Mouse (Mus musculus) mesoderm, embryonic 11.5 days (tissue): ENCODE data around the gene Col6a1.
"Not testable (repeated sequence)": the region's sequence is repeated elsewhere in the genome, so short reads cannot be mapped to it uniquely, and the experiment has no call there.

ENCODE experiments used
- DNase-seq: peaks from one replicate; pipeline ENCODE4 v3.0.0-alpha.2; 2012; ENCODE audit warnings: low read depth, low spot score

The Col6a1 gene

DNA sequence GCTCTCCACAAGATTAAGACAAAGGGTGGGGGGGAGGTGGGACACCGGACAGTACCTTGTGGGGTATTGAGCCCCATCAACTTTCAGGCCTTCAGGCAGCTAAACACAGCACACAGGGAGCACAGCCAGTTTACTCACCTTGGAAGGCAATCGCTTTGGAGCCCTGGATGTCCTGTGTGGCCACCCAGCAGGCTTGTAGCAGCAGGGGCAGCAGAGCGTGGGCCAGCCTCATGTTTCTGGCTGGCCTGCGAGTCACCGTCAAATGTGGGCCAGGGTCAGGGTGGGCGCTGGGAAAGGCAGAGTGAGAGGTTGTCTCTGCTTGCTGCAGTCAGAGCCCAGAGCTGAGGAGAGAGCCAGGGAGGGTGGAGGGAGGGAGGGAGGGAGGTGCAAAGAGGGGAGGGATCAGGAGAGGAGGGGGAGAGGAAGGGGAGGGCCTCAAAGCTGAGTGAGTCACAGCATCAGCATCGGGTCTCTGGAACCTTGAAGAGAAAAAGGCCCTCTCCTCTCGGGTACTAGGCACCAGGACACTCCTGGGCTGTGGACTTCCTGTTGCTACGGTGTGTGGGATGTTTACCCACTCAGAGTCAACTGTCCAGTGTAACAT lies at the start of gene Col6a1:
Gene Col6a1 (minus strand): TSS at position 487 of the 604 bp plus-strand sequence.
- peak; percentile 46 for DNase-seq

DNA sequence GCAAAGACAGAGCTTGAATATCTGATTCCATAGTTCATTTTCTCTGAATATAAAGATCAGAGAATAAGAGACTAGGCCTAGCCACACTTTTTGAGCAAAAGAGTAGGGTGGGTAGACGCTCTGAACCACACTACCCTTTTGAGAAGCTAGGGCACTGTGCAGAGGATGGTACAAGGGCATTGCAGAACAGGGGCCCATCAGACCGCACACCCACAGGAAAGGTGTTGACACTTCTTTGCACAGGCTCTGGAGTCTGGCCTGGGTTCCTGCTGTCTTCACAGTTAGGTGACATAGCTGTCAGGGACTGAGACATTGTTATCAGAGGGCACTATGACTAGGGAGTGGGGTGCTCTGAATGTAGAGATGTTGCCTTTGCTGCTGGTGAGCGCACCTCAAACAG lies 45.7 kb upstream of the Col6a1 start:
- DNase-seq: no peak

DNA sequence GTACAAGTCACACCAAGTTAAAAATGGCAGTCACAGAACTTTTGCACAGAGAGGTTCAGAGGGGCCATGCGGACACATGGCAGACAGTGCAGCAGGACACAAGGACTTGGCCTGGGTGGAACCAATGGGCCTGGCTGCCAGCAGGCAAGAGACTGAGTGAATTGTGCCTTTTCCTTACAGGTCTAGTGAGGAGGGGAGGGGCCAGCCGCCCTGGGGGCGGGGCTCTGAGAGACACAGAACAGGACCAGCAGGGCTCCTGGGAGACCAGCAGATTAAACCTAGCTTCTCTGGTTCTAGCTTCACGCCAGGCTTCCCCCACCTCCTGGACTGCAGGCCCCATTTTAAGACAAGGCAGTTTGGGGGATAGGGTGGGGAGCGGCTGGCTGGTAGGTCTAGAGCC lies 45.1 kb upstream of the Col6a1 start:
- no peak for DNase-seq

DNA sequence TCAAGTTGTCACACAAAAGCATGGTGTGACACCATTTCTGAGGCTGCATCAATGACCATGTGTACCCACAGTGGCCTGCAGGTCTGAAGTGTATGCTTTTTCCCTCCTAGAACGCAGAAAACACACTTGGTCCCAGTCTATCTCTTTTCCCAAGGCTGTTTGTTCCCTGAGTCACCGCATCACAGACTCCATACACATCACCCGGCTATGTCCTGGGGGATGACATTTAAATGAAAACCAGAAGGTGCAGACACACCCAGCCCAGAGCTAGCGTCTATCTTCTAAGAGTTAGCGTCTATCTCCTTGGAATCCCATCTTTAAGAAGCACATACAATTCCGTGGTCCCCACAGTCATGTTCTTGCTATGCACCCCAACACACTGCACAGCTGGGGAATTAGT lies 43.6 kb upstream of the Col6a1 start:
- no peak for DNase-seq

DNA sequence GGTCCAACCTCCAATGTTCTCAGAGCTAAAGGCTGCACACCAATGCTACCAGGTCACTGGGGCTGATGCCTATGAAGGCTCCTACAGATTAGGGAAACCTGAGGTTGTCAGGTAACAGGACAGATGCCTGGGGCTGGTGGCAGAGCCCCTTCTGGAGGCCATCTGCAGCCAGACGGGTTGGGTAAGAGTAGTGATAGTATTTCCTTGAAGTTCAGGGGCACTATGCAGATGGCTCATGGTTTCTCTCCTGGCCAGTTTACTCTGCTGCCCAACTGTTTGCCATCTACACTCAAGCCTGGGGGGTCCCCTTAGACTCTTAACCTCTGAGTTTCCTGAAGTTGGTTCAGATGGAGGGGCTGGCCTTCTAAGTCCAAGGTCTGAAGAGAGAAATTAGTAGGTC lies 40.2 kb upstream of the Col6a1 start:
- DNase-seq: no peak

DNA sequence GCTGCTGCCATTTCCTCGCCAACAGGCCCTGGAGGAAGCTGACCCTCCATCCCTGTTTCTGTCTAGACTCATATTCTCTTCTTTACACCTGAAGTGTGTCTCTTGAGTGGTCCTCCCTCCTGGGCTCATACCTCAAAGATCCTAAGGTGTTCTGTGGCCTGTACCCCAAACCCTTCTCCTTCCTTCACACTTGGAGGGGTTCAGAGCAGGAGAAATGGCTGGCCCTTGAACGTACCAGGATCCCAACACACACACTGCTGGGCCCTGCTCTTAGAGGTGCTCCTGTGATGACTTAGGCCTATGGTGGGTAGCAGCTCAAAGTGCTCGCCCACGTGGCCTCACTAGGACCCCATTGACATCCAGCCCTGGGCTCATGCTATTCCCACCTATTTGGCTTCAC lies 39.0 kb upstream of the Col6a1 start:
- DNase-seq: no peak

DNA sequence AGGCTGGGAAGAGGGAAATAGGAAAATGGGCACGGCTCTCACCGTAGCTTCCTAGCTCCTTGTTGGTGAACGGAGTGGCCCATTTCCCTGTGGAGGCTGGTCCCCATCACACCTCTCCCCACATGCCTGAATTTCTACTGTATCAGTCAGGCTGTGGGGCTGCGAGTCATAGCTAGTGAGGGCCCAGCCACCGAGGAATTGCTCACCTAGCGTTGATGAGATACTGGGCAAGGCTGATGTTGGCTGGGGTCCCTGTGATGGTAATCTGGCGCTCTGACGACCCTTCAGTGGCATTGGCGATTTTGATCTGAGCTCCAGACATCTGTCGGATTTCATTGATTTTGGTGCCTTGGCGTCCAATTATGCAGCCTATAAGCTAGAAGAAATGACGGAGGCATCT lies 37.0 kb upstream of the Col6a1 start:
- no peak for DNase-seq

DNA sequence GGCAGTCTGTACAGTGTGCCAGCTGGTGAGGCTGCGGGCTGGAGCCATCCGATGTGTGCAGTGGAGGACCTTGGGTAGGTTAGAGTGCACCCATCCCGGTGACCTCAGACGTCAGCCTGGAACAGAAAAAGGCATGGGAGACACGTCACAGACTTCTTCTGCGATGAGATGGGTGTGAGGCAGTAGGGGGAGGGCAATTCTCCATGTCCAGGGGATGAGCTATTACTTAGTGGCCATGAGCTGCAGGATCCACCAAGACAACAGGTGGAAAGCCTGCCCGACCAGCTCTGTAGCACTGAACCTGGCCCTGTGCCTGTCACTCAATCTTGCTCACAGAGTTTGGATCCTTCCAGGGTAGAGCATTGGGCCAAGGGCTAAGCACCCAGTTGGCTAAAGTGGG lies 36.4 kb upstream of the Col6a1 start:
- no peak for DNase-seq

DNA sequence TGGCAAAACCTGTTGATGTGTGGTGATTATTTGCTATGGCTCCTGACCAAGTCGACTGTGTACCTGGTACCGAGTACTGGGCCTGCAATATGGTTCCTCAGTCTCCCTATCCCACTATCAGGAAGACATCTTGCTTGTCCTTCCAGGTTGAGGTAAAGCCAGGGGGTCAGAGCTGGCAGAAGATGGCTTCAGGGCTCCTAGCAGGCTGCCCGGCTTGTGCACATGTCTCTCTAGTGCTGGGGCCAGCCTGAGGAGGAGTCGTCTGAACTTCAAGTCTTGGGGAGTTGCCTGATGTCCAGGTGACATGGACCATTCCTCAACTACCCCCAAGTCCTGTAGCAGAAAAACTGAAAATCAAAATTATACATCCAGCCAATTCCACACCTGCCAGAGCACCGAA lies 33.9 kb upstream of the Col6a1 start:
- no peak for DNase-seq

DNA sequence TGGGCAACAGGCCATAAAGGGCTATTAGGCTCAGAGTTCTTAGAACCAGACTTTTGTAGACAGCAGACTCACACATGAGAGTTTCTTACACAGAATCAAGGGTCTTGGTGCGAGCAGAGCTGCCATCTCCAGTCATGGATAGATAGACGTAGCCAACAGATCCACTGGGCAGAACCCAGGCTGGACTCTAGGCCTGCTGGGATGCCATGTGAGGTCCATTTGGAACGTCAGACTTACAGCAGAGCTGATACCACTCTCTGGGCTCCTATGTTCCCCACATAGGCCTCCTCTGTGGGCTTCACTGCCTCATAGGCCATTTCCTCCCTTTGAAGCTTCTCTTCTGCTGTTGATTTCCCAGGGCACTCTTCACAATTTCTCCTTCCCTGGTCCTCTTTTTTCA lies 27.7 kb upstream of the Col6a1 start:
- no peak for DNase-seq

DNA sequence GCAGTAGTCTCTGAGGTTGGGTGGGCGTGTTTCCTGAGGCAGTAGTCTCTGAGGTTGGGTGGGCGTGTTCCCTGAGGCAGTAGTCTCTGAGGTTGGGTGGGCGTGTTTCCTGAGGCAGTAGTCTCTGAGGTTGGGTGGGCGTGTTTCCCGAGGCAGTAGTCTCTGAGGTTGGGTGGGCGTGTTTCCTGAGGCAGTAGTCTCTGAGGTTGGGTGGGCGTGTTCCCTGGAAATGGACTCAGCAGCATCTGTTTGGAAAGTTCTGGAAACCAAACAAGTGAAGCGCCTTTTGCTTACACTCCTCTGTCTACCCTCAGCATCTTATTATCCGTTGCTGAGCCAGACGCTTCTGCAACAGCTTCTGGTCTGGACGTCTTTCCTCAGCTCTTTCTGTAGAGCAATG lies 18.3 kb upstream of the Col6a1 start:
- DNase-seq: not testable (repeated sequence)

DNA sequence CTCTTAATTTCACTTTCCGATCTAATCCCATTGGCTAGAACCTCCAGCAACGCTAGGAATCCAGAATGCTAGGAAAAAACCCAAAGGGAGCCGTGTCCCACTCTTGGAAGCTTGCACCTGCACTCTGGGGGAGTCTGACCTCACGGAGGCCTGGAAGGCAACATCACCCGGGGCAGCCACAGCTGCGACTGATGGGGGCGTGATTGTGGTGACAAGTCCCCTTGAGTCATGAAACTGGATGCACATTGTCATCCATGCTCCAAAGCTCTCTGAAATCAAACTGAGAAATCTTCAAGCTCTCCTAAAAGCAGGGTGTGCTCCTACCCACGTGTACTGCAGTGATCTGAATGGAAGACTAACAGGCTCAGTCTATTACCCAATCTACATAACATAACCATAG lies 10.8 kb upstream of the Col6a1 start:
- DNase-seq: no peak

DNA sequence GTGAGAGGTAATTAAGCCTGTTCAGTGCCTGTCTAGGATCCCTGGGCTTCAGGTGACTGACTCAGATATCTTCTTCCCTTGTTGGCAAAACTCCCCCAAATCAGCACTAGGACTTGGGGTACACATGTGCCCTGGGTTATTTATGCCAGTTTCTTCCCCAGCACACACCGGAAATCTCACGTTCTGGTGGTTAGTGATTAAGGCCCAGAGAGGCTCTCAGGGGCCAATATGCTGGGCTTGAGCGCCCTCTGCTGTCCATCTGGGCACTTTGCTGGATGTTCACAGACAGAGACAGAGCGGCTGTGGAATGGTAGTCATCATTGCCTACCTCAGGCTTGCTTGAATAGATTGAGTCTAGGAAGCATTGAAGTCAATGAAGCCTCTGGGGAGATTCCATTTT lies 9.0 kb upstream of the Col6a1 start:
- DNase-seq: peak; percentile 81

DNA sequence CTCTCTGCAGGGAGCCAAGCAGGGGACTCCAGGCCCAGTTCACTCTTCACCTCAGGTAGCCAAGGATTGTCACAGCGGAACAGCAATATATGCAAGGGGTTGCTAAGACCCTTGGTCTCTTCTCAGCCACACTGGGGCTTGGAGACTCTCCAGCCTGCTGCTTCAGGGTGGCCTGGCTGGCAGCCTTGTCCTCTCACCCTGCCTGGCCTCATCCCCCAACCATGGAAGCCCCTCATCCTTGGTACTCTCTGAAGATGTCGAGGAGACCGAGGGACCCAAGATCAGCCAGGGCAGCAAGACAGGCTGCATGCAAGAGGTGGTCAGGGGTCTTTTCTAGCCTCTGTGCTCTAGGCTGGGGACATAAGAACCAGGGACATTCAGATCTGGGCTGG lies 7.7 kb upstream of the Col6a1 start:
- DNase-seq: no peak

DNA sequence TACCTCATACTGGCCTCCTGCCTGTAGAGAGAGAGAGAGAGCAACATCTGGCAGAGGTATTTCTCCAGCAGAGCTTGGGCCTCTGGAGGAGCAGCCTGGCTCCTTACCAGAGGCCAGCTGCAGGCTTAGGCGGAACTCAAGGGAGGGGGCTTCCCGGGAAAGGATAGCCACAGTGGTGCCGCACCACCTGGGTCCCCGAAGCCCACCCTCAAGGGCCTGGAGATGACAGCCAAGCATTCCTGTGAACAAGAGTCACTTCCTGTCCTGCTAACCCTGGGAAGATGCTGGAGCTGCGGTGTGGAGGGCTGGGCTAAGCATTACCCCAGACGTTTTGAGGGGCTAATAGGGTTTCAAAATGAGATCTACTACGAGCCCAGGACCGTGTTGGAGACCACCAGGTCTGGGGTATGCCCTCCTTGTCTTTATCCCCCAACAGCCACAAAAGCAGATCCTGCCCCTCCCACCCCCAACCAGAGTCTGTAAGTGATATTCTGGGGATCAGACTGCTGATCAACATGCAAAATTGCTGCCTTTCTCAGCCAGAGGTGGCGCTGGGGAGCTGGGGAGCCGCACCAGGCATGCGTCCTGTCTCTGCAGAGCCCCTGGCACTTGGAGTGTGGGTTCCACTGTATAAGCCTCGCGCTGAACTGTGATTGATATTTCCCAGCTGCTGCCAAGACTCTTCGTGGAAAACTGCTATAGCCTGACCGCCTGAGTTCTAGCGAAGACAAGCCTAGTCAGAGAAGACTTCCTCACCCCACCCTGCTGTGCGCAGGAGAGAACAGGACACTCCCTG lies 7.1 kb upstream of the Col6a1 start:
- peak; percentile 85 for DNase-seq

DNA sequence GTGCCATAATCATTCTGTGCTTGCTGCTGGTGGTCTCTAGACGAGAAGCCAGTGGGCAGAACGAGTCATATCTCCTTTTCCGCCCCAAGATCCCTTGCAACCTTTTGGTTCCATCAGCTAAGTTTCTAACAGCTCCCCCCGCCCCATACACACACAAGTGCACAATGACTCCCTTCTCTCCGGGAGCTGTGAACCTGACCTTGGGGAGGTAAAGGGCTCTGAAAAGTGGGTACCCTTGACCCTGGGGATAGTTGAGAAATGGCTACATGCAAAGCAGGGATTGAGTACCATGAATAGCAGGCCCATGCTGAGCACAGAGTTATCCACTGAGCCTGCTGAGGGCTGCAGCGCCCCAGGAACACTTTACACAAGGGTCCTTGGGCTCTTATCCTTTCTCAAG lies 6.4 kb upstream of the Col6a1 start:
- DNase-seq: no peak

DNA sequence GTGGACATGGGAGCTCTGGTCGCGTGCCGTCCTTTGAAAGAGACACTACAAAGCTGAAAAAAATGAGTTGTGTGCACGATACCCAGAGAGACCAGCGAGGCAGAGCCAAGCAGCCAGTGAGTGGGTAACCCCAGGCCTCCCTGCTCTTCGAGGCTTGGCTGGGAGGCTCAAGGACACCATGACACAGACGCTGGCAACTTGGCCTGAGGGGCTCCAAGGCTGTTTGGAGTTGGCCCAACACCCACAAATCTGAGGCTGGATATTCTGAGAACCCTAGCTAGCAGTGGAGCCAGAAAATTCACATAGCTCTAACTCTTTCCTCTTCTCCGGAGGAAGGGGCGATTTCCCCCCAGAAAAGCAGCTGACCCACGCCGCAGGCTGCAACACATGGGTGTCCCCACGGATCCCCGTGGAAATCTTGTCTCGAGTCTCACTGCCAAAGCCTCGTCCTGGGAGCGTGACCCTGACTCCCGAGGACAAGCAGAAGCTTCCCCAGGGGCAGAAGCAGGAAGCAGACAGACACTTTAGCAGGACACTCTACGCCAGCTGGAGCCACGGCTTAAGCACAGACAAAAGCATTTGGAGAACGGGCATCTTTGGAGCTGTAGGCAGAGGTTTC lies 5.8 kb upstream of the Col6a1 start:
- DNase-seq: no peak

DNA sequence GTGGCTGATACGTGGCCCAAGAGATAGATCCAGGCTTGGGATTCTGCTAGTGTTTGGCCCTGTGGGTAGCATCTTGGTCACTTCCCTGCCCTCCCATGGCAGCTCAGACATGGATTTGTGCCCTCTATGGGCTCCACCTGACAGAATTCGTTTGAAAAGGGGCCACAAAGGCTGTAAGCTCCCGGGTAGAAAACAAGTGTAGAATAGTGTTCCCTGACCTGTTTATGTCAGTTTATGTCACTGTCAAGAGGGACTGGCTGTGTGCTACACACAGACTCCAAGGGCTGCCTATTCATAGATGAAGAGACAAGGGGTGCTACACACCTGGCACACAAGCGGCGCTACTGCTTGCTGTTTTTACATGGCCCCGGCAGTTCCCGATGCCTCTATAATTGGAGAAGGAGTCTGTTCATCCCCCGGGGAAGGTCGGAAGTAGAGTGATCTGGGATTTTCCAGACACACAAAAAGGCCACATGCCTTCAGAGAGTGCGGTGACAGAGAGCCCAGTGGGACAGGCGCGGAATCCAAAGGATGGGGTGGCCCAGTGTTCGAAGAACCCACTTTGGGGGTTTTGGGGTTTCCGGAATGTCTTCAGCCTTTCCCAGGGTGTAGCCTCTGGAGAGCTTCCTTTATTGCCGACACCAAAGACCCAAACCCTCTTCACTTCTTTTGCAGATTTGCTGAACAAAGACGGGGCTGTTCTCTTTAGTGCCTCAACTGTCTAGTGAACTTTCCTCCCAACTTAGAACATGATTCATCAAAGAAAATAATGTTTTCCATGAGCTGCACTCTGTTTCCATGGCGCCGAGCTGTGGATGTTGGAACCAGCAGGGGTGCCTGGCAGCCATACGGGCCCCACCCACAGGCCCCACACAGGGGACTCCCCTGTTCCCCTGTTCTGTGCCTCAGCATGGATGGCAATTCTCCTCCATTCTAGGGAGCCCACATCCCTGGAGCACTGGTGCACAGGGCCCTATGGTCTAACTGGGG lies 4.0 kb upstream of the Col6a1 start:
- DNase-seq: no peak

DNA sequence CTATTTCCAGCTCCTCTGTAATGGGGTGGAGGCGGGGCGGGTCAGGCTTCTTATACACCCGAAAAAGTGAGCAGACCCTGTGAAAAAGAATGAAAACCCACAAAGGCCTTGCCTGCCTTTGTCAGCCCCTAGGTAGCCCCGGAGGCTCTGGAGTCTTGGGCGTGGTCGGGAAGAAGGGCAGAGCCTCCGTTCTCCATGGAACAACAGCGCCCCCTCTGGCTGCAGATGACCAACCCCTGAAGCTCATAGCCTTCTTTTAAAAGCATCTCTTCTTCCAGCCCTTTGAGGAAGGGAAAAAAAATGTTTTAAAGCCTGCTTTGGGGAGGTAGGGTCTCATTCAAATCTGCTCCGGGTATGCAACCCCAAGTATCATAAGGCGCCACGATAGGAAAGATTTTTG lies 2.4 kb upstream of the Col6a1 start:
- DNase-seq: peak; percentile 86

DNA sequence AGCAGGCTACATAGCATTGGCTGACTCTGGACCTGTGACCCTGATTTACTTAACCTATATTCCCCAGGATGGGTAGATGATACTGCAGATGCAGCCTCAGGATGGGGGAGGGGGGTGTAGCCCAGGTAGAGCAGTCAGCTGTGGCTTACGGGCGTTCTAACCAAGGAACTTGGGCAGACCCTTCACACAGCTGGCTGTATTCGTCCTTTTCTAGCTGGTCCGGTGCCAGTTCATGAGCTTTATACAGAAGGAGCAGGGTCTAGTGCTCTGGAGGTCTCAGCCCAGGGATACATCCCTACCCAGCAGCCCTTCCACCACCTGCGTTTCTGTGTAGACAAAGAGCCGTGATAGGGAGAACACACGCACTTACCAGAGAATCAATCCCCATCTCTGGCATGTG lies 1.3 kb upstream of the Col6a1 start:
- no peak for DNase-seq

DNA sequence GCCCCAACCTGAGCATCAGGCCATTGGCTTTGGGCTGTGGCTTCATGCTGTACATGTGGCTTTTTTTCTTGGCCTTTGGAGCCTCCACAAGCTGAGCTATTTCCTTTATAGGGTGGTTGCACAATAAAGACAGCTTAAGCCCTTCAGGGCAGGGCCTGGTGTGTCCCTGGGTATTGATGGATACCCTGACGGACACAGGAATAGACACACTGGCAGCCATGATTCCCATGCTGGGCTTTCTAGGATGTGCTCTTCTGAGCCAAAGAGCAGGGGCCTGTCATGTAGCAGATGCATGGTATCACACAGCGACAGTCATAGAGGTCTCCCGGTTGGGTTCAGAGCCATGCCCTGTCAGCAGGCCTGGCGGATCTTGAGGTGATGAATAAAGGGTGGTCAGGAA lies 898 bp upstream of the Col6a1 start:
- DNase-seq: no peak

DNA sequence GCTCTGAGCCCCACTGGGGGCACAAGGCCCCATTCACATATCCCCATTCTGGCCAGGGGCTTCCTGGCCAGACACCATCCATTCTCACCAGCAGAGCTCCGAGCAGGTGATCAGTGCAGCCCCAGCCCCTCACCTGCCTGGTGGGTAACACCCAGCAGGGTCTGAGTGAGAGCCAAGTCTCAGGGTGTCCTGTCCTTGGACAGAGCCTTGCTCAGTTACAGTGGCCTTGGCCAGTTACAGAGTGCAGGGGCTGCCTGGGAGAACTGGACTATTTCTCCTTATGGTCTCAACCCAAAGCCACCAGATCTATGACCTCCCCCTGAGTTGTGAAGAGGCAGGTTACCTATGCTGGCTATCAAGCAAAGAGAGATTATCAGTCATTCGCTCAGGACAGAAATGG lies 871 bp downstream of the Col6a1 start:
- no peak for DNase-seq
